Mouse (Mus musculus): ENCODE data around the gene Gm7324. TPM values are rescaled to one million over a fixed set of nuclear protein-coding genes. Genes with fewer than 3 reads are reported as not detected.
"Not testable (repeated sequence)": the region's sequence is repeated elsewhere in the genome, so short reads cannot be mapped to it uniquely, and the experiment has no call there.

Gm7324 gene
- polyA plus RNA-seq (2016; fragmentation: Nextera tagmentation; extraction: Ambion mirVana) = 1.9 and 2.0 TPM in 2 replicates

- H3K9ac ChIP-seq (replicated peaks); H3K4me1 ChIP-seq (replicated peaks): not testable (repeated sequence)
Observed at GRCm38 (mm10) chr14:43697621-43698020, at the start of gene Gm7324. Gene Gm7324 (plus strand): TSS chr14:43697828.

GRCm38 (mm10) chr14:43677099-43677498 is 20.5 kb upstream of the Gm7324 start, which contains the start of gene Gm8165:
Gene Gm8165 (minus strand): TSS chr14:43677199.
- H3K9ac ChIP-seq (replicated peaks); H3K27ac ChIP-seq; ATAC-seq (ENCODE audit: insufficient number of reproducible peaks, insufficient read depth, low FRiP score, low TSS enrichment, low read depth); H3K4me1 ChIP-seq (replicated peaks); H3K27me3 ChIP-seq; H3K4me3 ChIP-seq (replicated peaks); H3K36me3 ChIP-seq; H3K4me2 ChIP-seq; H3K9me3 ChIP-seq: not testable (repeated sequence)
- 83% methylated on average over 1 of the region's 2 CpGs for whole genome bisulfite sequencing

More at GRCm38 (mm10) chr14:43697621-43698020, at the start of gene Gm7324:
- ATAC-seq (ENCODE audit: insufficient number of reproducible peaks, insufficient read depth, low FRiP score, low TSS enrichment, low read depth); H3K36me3 ChIP-seq; H3K4me3 ChIP-seq (replicated peaks); H3K4me2 ChIP-seq; H3K9me3 ChIP-seq; H3K27ac ChIP-seq; H3K27me3 ChIP-seq: not testable (repeated sequence)
- WGBS = 84% methylated on average over 4 of the region's 4 CpGs

- not testable (repeated sequence) for H3K4me2 ChIP-seq; H3K9me3 ChIP-seq; H3K4me1 ChIP-seq (replicated peaks); H3K36me3 ChIP-seq; H3K27me3 ChIP-seq; ATAC-seq (ENCODE audit: insufficient number of reproducible peaks, insufficient read depth, low FRiP score, low TSS enrichment, low read depth); H3K27ac ChIP-seq; H3K9ac ChIP-seq (replicated peaks); H3K4me3 ChIP-seq (replicated peaks)
- WGBS = 82% methylated on average over 3 of the region's 3 CpGs
Observed at GRCm38 (mm10) chr14:43727385-43727784, 29.8 kb downstream of the Gm7324 start, which contains the start of gene Gm16506. Gene Gm16506 (minus strand): TSS chr14:43727485.

- H3K36me3 ChIP-seq; H3K4me1 ChIP-seq (replicated peaks); ATAC-seq (ENCODE audit: insufficient number of reproducible peaks, insufficient read depth, low FRiP score, low TSS enrichment, low read depth); H3K4me3 ChIP-seq (replicated peaks); H3K4me2 ChIP-seq; H3K9ac ChIP-seq (replicated peaks); H3K9me3 ChIP-seq; H3K27ac ChIP-seq; H3K27me3 ChIP-seq: not testable (repeated sequence)
- WGBS = 84% methylated on average over 4 of the region's 4 CpGs
Observed at GRCm38 (mm10) chr14:43747566-43747965, 49.9 kb downstream of the Gm7324 start, which contains the start of gene Gm6526. Gene Gm6526 (plus strand): TSS chr14:43747866.

Other genes starting within 250 kb of the Gm7324 start
- 0.15 TPM in 1 of 2 replicates, not detected in the other for gene Gm5799, start 154.3 kb upstream of the Gm7324 start, polyA plus RNA-seq (2016; fragmentation: Nextera tagmentation; extraction: Ambion mirVana)
- not detected in 2 replicates for gene Gm17654, start 118.7 kb upstream of the Gm7324 start, polyA plus RNA-seq (2016; fragmentation: Nextera tagmentation; extraction: Ambion mirVana)
- not detected in 2 replicates for gene Gm10375, start 89.8 kb upstream of the Gm7324 start, polyA plus RNA-seq (2016; fragmentation: Nextera tagmentation; extraction: Ambion mirVana)
- not detected in 2 replicates for gene Gm8165, start 20.6 kb upstream of the Gm7324 start, polyA plus RNA-seq (2016; fragmentation: Nextera tagmentation; extraction: Ambion mirVana)
- gene Gm16506, start 29.7 kb downstream of the Gm7324 start, polyA plus RNA-seq (2016; fragmentation: Nextera tagmentation; extraction: Ambion mirVana) = not detected in 2 replicates
- not detected in 2 replicates for gene Gm6526, start 50.0 kb downstream of the Gm7324 start, polyA plus RNA-seq (2016; fragmentation: Nextera tagmentation; extraction: Ambion mirVana)
- not detected in 2 replicates for gene Gm8180, start 86.9 kb downstream of the Gm7324 start, polyA plus RNA-seq (2016; fragmentation: Nextera tagmentation; extraction: Ambion mirVana)
- not detected in 2 replicates for gene Ear1, start 177.7 kb downstream of the Gm7324 start, polyA plus RNA-seq (2016; fragmentation: Nextera tagmentation; extraction: Ambion mirVana)
- not detected in 2 replicates for gene Ear10, start 225.7 kb downstream of the Gm7324 start, polyA plus RNA-seq (2016; fragmentation: Nextera tagmentation; extraction: Ambion mirVana)
- gene Gm8113, start 227.6 kb downstream of the Gm7324 start, polyA plus RNA-seq (2016; fragmentation: Nextera tagmentation; extraction: Ambion mirVana) = 11.3 and 11.9 TPM in 2 replicates

All from limb, embryonic 12.5 days (tissue).